Mouse (Mus musculus) right cerebral cortex, postnatal 4 days (tissue): ENCODE results near the gene Agpat1.

Source experiments
- DNase-seq: peaks from one replicate; pipeline ENCODE4 v3.0.0-alpha.2; 2022

The Agpat1 gene

GRCm38 (mm10) chr17:34586796-34587422 is 17.2 kb upstream of the Agpat1 start:
- peak; percentile 89 for DNase-seq

- peak; percentile 97 for DNase-seq
Measured at GRCm38 (mm10) chr17:34587423-34587811, 16.6 kb upstream of the Agpat1 start.

GRCm38 (mm10) chr17:34587814-34588213 is 16.2 kb upstream of the Agpat1 start:
- DNase-seq: no peak

GRCm38 (mm10) chr17:34588767-34589166 is 15.3 kb upstream of the Agpat1 start:
- no peak for DNase-seq

- DNase-seq: no peak
Measured at GRCm38 (mm10) chr17:34589206-34589605, 14.9 kb upstream of the Agpat1 start.

- DNase-seq: no peak
Measured at GRCm38 (mm10) chr17:34589681-34590101, 14.4 kb upstream of the Agpat1 start, which contains the start of gene Gpsm3. Gpsm3 (plus strand) TSS chr17:34589806.

GRCm38 (mm10) chr17:34590154-34590987 is 13.7 kb upstream of the Agpat1 start:
- DNase-seq: no peak

GRCm38 (mm10) chr17:34591029-34591993 is 12.8 kb upstream of the Agpat1 start, which contains the start of gene Pbx2:
Pbx2 (plus strand) TSS chr17:34591266.
- no peak for DNase-seq

- DNase-seq: peak; percentile 97
Measured at GRCm38 (mm10) chr17:34591994-34592375, 12.1 kb upstream of the Agpat1 start.

GRCm38 (mm10) chr17:34592581-34593549 is 11.2 kb upstream of the Agpat1 start:
- peak; percentile 56 for DNase-seq

GRCm38 (mm10) chr17:34593752-34594525 is 10.1 kb upstream of the Agpat1 start:
- DNase-seq: no peak

- no peak for DNase-seq
Measured at GRCm38 (mm10) chr17:34596098-34596497, 8.0 kb upstream of the Agpat1 start.

- DNase-seq: no peak
Measured at GRCm38 (mm10) chr17:34597566-34598095, 6.4 kb upstream of the Agpat1 start, which contains the start of gene Ager. Ager (plus strand) TSS chr17:34597862.

- DNase-seq: no peak
Measured at GRCm38 (mm10) chr17:34599891-34600290, 4.2 kb upstream of the Agpat1 start.

GRCm38 (mm10) chr17:34601796-34602195 is 2.3 kb upstream of the Agpat1 start:
- DNase-seq: no peak

- peak; percentile 98 for DNase-seq
Measured at GRCm38 (mm10) chr17:34603375-34604060, 544 bp upstream of the Agpat1 start, which contains the start of gene Rnf5. Rnf5 (minus strand) TSS chr17:34603690.

- DNase-seq: no peak
Measured at GRCm38 (mm10) chr17:34604511-34605237, 612 bp downstream of the Agpat1 start.

GRCm38 (mm10) chr17:34605609-34606008 is 1.5 kb downstream of the Agpat1 start:
- DNase-seq: peak; percentile 98
